16 mouse cellular contexts compared by ENCODE assay signal in genomic region chr7:130089896-130090610, GRCm38 (mm10).
A peak's percentile ranks its signal among the peaks of the same experiment; 100 is the strongest.
DNase-seq lines count a peak whose midpoint lies in the region.
"Had no signal": no experiment of that assay in that cellular context is flagged by ENCODE, and none has a peak within 500 bp of the region (broad histone marks: within the 10 kb centered on the region; RNA-seq: fewer than 3 reads in every experiment).

No protein-coding gene starts in this region.

- DNase-seq in adrenal gland, adult (ENCODE audit: inconsistent age in 2 of 2, low spot score in 1 of 2): peak; percentile 76 to 89
- no peak for DNase-seq in adrenal gland, postnatal 4 days (ENCODE audit: low spot score in 2 of 2)
- peak; percentile 76 for DNase-seq in adrenal gland, adult 2 months
- DNase-seq in adrenal gland, postnatal 14 days: peak; percentile 69
- DNase-seq in thymus, postnatal 14 days: no peak
- no peak for DNase-seq in adipocyte (ENCODE audit: low spot score)
- DNase-seq: cerebellum, adult 11-12 months; cerebellum, adult 8-10 months; cerebellum, postnatal 10 days; cerebellum, postnatal 36 days; embryo, embryonic 11 days; gastrocnemius, postnatal 14 days; heart, adult 18-20 months; heart, postnatal 14 days; heart, postnatal 4 days; kidney, adult 18-20 months had no signal

Comparison
In these comparisons a context has a peak if more than half of its experiments do, and no peak if none do; other contexts are left out.
1. DNase-seq: peak in adrenal gland, adult (2 of 2), adrenal gland, adult 2 months (single experiment) and adrenal gland, postnatal 14 days (single experiment); none in adrenal gland, postnatal 4 days (0 of 2), thymus, postnatal 14 days (single experiment) and adipocyte (single experiment).